Mouse (Mus musculus) cerebral cortex, adult 2 months (tissue): ENCODE results near the gene Crk.

Experiments
- WGBS: fragments of 180-500 bp; shearing (Covaris S2); methylation state at CpG from one replicate; pipeline ENCODE4 v1.1.7; 2018; 5-methylcytosine and 5-hydroxymethylcytosine counted together

The Crk gene

GRCm38 (mm10) chr11:75678747-75679438, at the start of gene Crk:
Gene Crk, plus strand, starts transcription at chr11:75679259.
- under 1% methylated on average over 55 of the region's 55 CpGs for WGBS

GRCm38 (mm10) chr11:75630098-75630497, 49.0 kb upstream of the Crk start:
- WGBS, result 7% methylated on average over 5 of the region's 5 CpGs

GRCm38 (mm10) chr11:75630645-75631229, 48.3 kb upstream of the Crk start, which contains the start of gene Inpp5k:
Gene Inpp5k, plus strand, starts transcription at chr11:75630988.
- under 1% methylated on average over 53 of the region's 53 CpGs for WGBS

DNA sequence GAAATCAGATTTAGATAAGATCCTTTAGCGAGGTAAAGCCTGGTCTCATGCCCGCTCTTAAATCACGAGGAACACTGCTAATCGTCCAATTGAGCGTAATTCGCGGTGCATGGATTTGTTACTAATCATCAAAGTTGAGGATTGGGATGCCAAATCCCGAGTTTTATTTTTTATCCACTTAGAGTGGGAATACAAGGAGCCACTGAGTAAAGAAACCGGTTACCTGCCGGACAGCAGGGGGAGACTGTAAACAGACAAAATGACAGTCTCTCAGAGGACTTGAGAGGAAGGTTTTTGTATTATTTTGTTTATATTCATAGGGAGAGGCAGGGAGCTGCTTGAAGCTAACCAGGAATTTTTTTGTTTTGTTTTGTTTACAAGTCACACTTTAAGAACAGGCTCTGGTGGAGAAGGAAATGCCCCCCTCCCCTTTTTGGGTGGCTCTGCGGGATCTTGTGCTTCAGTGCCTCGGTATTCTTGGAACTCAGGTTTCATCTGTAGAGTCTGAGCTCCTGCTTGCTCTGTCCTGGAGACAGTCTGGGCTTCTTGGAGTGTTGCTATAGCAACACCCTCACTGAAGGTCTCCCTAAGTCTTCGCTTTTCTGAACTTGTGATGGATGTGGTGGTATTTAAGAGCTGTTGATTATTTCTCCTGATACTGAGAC, 47.4 kb upstream of the Crk start:
- WGBS, result 2% methylated on average over 13 of the region's 13 CpGs

DNA sequence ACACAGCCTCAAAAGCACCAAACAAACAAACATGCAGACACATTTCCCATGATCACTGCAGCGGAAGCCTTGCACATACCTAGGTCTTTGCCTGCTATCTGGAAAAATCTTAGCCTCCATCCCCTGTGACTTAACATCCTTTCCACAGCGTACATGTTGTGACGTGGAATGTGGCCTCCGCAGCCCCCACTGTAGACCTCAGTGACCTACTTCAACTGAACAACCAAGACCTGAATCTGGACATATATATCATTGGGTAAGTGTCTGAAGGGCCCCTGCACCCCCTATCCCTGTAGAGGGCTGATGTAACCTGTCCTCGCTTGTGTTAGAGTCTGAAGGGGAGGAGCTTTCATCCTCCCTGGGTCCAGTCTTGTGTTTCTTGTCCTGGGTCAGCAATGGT, 46.1 kb upstream of the Crk start:
- 95% methylated on average over 5 of the region's 5 CpGs for WGBS

- WGBS, result 79% methylated on average over 3 of the region's 3 CpGs
Observed at GRCm38 (mm10) chr11:75634801-75635200, 44.3 kb upstream of the Crk start.

- WGBS, result 75% methylated on average over 11 of the region's 11 CpGs
Observed at GRCm38 (mm10) chr11:75635315-75635714, 43.7 kb upstream of the Crk start.

GRCm38 (mm10) chr11:75643323-75643722, 35.7 kb upstream of the Crk start:
- 93% methylated on average over 5 of the region's 5 CpGs for WGBS

DNA sequence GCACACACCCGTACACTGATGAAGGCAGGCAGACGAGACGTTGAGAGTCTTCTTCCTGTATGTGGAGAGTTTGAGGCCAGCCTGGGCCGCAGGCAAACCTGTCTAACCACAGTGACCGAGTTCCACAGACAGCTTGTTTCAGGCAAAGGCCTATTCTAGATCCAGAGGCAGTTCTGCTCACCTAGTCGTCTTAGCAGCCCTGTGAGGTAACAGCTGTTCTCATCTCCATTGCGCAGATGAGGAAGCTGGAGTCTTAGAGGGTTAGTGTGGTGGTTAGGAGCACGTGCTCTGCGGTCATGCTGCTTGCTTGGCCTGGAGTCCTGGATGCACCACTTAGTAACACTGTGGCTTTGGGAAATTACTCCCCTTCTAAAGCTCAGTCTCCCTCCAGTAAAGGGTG, 34.4 kb upstream of the Crk start:
- WGBS, result 80% methylated on average over 9 of the region's 9 CpGs

GRCm38 (mm10) chr11:75647681-75648211, 31.3 kb upstream of the Crk start:
- 26% methylated on average over 6 of the region's 6 CpGs for WGBS

DNA sequence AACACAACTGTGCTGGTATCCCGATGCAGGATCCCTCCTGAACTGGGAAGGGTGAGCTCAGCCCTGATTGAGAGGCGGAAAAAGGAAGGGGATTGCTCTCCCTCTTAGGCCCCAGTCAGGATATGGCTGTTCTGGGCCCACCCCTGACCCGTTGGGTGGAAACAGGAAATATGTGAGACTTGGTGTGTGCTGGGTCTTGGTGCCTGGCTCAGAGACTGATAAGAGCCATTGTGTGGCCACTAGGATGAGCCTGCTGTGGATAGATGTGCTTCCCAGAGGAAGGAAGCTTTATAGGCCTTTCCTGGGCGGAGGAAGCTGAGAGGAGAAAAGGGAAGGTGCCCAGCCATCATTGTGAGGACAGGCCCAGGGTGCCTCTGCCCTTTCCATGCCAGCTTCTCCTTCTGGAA, 29.9 kb upstream of the Crk start:
- WGBS, result 72% methylated on average over 4 of the region's 4 CpGs

DNA sequence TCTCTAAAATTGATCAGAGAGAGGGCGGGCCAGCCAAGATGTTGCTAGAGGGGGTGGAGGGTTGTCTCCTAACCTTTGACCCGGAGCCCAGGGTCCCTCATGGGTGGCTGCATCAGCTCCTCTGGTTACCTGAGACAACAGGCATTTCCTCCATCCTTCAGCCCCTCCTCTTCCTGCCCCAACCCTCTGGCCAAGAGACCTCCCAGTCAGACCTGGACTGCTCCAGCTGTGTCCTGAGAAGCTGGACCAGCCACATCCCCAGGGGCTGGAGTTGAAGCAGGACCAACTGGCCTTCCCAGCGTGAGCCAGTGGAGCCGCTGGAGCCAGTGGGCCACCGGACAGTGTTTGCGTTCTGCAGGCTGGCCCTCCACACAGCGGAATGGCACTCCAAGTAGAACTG, 28.7 kb upstream of the Crk start, which contains the start of gene Myo1c:
Myo1c (plus strand) TSS at position 194 of the 400 bp plus-strand sequence.
- WGBS, result 69% methylated on average over 7 of the region's 7 CpGs

GRCm38 (mm10) chr11:75650958-75651425, 28.1 kb upstream of the Crk start:
- WGBS, result 42% methylated on average over 13 of the region's 13 CpGs

- 1% methylated on average over 54 of the region's 54 CpGs for WGBS
Observed at GRCm38 (mm10) chr11:75651426-75652221, 27.4 kb upstream of the Crk start.

DNA sequence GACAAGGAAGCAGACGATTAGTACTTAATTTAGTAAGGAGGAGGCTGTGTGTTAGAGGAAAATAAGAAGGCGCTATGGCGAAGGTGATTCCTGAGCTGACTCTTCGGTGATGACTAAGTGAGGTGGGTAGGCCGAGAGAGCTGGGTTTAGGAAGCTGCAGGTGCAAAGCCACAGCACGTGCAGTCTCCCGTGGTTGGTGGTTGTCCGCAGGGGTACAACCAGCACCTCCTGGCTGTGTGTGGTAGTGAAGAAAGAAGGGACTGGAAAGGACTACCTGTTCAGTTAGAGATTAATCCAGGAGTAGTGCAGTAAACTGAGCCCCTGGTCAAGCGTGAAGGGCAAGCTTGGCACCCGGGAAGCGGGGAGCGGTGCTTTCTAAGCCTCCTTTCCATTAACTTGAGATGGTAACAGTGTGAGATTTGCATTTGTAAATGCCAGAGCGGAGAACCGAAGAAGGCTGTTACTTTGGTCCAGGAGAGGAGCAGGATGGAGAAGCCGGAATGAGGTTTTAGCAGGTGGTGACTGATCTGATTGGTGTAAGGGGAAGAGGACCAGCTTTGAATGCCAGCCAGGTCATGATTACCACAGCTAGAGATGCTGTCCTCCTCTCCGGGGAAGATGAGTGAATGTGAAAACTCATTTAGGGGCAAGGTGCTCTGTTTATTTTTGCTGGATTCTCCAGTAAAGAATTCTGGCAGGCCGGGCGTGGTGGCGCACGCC, 26.7 kb upstream of the Crk start:
- 28% methylated on average over 20 of the region's 20 CpGs for WGBS

DNA sequence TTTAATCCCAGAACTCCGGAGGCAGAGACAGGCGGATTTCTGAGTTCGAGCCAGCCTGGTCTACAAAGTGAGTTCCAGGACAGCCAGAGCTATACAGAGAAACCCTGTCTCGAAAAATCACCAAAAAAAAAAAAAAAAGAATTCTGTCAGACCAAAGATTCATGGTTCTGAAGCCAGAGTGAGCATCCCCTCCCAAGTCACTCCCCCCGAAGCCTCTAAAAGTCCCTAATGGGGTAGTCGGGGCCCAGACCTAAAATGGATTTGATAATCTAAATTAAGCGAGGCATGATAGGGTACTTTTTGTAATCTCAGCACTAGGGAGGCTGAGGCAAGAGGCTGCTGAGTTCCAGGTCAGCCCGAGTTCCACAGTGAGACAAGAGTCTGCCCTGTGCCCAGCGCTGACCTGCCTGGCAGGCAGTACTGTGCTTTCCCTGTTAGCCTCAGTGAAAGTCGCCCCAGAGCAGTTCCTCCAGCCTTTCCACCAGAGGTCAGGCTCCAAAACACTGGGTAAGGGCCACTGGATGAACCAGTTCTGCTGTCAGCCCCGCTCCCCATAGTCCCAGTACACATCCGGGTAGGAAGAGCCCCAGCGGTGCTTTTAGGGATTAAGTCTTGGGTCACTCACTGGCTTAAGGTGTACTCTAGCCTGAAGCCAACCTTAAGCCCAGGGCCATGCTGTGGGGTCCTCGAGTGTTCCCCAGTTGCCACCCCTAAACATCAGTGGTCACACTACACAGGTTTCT, 25.9 kb upstream of the Crk start:
- WGBS, result 51% methylated on average over 14 of the region's 14 CpGs

DNA sequence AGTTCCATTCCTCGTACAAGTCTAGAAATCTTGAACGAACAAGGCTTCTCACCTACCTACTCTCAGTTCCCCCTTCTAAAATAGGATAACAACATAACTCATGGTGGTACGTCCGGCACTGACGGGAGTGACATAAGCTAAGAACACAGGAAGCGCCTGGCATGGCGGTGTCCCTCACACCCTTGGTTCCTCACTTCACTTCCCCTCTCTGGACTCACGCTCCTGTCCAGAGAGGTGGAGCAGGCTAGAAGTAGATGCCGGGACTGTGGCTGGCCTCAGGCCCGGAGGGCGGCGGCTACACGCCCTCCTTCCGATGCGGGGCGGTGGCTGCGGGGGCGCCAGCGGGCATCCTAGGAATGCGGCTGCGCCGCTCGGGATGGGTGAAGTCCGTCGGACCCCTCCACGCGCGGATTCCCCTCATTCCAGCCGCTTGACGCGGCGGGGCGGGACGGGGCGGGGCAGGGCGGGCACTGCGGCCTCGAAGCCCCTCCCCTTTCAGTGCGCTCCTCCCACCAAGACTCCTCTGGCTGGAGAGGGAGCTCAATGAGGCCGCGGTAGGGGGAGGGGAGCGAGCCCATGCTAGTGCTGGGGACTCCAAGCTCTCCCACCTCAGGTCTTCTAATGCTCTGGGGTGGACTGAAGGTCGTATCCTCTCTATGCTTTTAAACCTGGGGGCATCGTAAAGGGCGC, 25.1 kb upstream of the Crk start:
- 2% methylated on average over 45 of the region's 45 CpGs for WGBS

DNA sequence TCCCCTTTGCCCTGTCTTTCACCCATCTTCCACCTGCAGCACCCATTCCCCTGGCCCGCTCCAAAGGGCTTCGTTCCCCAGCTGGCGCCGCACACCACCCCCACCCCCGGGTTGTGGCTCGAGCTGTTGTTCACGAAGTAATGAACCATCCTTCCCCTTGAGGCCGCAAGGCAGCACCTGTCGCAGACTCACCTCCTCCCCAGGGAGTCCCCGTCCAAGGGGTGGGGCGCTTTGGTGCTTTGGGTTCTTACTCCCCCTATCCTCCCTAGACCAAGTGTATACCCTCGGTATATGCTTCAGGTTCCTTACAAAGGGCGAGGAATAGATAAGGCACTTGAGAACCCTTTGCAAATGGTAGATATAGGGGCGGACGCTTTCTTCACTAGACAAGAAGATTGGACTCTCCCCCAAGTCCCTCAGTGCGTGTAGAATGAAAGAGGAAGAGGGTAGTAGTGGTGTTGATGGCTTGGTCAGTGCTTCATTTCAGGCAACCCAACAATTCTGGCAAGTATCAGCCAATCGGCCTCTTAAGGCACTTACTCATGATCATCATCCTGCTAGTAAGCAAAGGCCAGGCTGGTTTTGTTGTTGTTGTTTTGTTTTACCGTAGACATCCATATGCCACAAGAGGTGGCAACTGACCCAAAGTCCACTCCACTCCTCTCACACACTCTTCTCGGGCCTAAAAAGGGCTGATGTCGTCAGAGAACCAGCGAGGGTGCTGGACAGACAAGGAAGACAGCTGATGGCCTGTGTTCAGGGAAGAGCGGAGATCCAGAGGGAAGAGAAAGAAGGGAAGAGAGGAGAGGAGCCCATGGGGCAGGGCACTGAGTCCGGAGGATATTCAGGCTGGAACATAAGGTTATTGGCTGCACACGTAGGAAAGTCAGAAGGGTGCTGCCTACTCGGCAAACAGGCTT, 24.3 kb upstream of the Crk start:
- WGBS, result 53% methylated on average over 25 of the region's 25 CpGs
